Mouse (Mus musculus): ENCODE measurements at regions not wholly inside any gene's neighbourhood (a gene's known extent, or its start where the extent isn't known, plus 50 kb on each side); places are given as distances from the start of the nearest gene placed in this dataset.

- Histone ChIP-seq H3K4me3 (replicated peaks) (no peak overlapping the region), H3K36me3 (no peaks in the 10 kb centered on the region), H3K9me3 (no peaks in the 10 kb centered on the region), H3K27ac (no peak overlapping the region), H3K4me2 (no peak overlapping the region), H3K27me3 (no peaks in the 10 kb centered on the region), H3K9ac (replicated peaks) (no peak overlapping the region), H3K4me1 (replicated peaks) (no peaks in the 10 kb centered on the region)
- no peak for ATAC-seq (ENCODE audit: insufficient number of reproducible peaks, insufficient read depth, low FRiP score, low TSS enrichment, low read depth)
- 32% methylated on average over 2 of the region's 2 CpGs for WGBS
Observed at GRCm38 (mm10) chr13:75204417-75204816, 114.8 kb downstream of the Pcsk1 start.

GRCm38 (mm10) chr13:75223944-75224343 is 134.3 kb downstream of the Pcsk1 start:
- Histone ChIP-seq H3K9ac (replicated peaks) (no peak overlapping the region), H3K9me3 (no peaks in the 10 kb centered on the region), H3K4me3 (replicated peaks) (no peak overlapping the region), H3K27me3 (peaks cover 4% of the 10 kb centered on the region; the same call in 1 of the 2 replicates), H3K4me2 (no peak overlapping the region), H3K27ac (no peak overlapping the region), H3K4me1 (replicated peaks) (no peaks in the 10 kb centered on the region), H3K36me3 (no peaks in the 10 kb centered on the region)
- ATAC-seq (ENCODE audit: insufficient number of reproducible peaks, insufficient read depth, low FRiP score, low TSS enrichment, low read depth) = no peak

- WGBS = 83% methylated on average over 7 of the region's 7 CpGs
- no peak for ATAC-seq (ENCODE audit: insufficient number of reproducible peaks, insufficient read depth, low FRiP score, low TSS enrichment, low read depth)
- Histone ChIP-seq H3K4me2 (no peak overlapping the region), H3K27me3 (peaks cover 4% of the 10 kb centered on the region; the same call in 1 of the 2 replicates), H3K4me1 (replicated peaks) (no peaks in the 10 kb centered on the region), H3K4me3 (replicated peaks) (no peak overlapping the region), H3K36me3 (no peaks in the 10 kb centered on the region), H3K9ac (replicated peaks) (no peak overlapping the region), H3K9me3 (no peaks in the 10 kb centered on the region), H3K27ac (no peak overlapping the region)
Observed at GRCm38 (mm10) chr13:75225581-75226297, 136.1 kb downstream of the Pcsk1 start.

GRCm38 (mm10) chr13:75227616-75228277 is 138.1 kb downstream of the Pcsk1 start:
- Histone ChIP-seq H3K4me2 (no peak overlapping the region), H3K27ac (no peak overlapping the region), H3K4me3 (replicated peaks) (no peak overlapping the region), H3K9me3 (no peaks in the 10 kb centered on the region), H3K36me3 (no peaks in the 10 kb centered on the region), H3K9ac (replicated peaks) (no peak overlapping the region), H3K27me3 (peaks cover 4% of the 10 kb centered on the region; the same call in 1 of the 2 replicates), H3K4me1 (replicated peaks) (no peaks in the 10 kb centered on the region)
- 31% methylated on average over 5 of the region's 5 CpGs for WGBS
- no peak for ATAC-seq (ENCODE audit: insufficient number of reproducible peaks, insufficient read depth, low FRiP score, low TSS enrichment, low read depth)

GRCm38 (mm10) chr13:75236424-75236823 is 146.8 kb downstream of the Pcsk1 start:
- Histone ChIP-seq H3K4me3 (replicated peaks) (no peak overlapping the region), H3K27ac (no peak overlapping the region), H3K4me1 (replicated peaks) (no peaks in the 10 kb centered on the region), H3K4me2 (no peak overlapping the region), H3K9me3 (no peaks in the 10 kb centered on the region), H3K9ac (replicated peaks) (no peak overlapping the region), H3K27me3 (no peaks in the 10 kb centered on the region), H3K36me3 (no peaks in the 10 kb centered on the region)
- peak; percentile 63; the same call in 1 of the 2 replicates for ATAC-seq (ENCODE audit: insufficient number of reproducible peaks, insufficient read depth, low FRiP score, low TSS enrichment, low read depth)
- 58% methylated on average over 2 of the region's 2 CpGs for WGBS
